Mouse (Mus musculus): ENCODE measurements around the gene Usp4. TPM values are rescaled to one million over a fixed set of nuclear protein-coding genes. Genes with fewer than 3 reads are reported as not detected.
"Not testable (repeated sequence)": the region's sequence is repeated elsewhere in the genome, so short reads cannot be mapped to it uniquely, and the experiment has no call there.

Gene Usp4
- polyA plus RNA-seq, 1 experiment = 100 TPM

GRCm38 (mm10) chr9:108307021-108307807 lies 40.4 kb upstream of the Usp4 start:
- DNase-seq = no peak
- Histone ChIP-seq H3K4me3 (ENCODE audit: control insufficient read depth, insufficient read depth, low read length) (peak overlapping the region; percentile 95), H3K4me1 (replicated peaks; ENCODE audit: control insufficient read depth, insufficient read depth, low read length) (peaks cover 9% of the 10 kb centered on the region), H3K27me3 (ENCODE audit: control insufficient read depth, insufficient read depth, low read length) (no peaks in the 10 kb centered on the region), H3K36me3 (ENCODE audit: control insufficient read depth, insufficient read depth, low read length) (no peaks in the 10 kb centered on the region), H3K27ac (ENCODE audit: control insufficient read depth, insufficient read depth, low read length) (peak overlapping the region; percentile 65)
- TF ChIP-seq POLR2A (IDR thresholded peaks at IDR 0.05; ENCODE audit: control insufficient read depth, extremely low read depth, insufficient read depth, low read length, poor library complexity) (no peak), CTCF (IDR thresholded peaks at IDR 0.05; ENCODE audit: borderline replicate concordance, control insufficient read depth, extremely low read depth, insufficient read depth, low read length, poor library complexity) (no peak)
- 4% methylated on average over 12 of the region's 12 CpGs for WGBS

- WGBS = 61% methylated on average over 2 of the region's 2 CpGs
- Histone ChIP-seq H3K4me3 (ENCODE audit: control insufficient read depth, insufficient read depth, low read length) (no peak overlapping the region), H3K27me3 (ENCODE audit: control insufficient read depth, insufficient read depth, low read length) (no peaks in the 10 kb centered on the region), H3K36me3 (ENCODE audit: control insufficient read depth, insufficient read depth, low read length) (no peaks in the 10 kb centered on the region; the same call in 1 of the 2 replicates), H3K4me1 (replicated peaks; ENCODE audit: control insufficient read depth, insufficient read depth, low read length) (peaks cover 9% of the 10 kb centered on the region), H3K27ac (ENCODE audit: control insufficient read depth, insufficient read depth, low read length) (no peak overlapping the region)
- TF ChIP-seq CTCF (IDR thresholded peaks at IDR 0.05; ENCODE audit: borderline replicate concordance, control insufficient read depth, extremely low read depth, insufficient read depth, low read length, poor library complexity) (no peak), POLR2A (IDR thresholded peaks at IDR 0.05; ENCODE audit: control insufficient read depth, extremely low read depth, insufficient read depth, low read length, poor library complexity) (no peak)
- no peak for DNase-seq
Observed at GRCm38 (mm10) chr9:108308141-108308540, 39.5 kb upstream of the Usp4 start.

- Histone ChIP-seq H3K27ac (ENCODE audit: control insufficient read depth, insufficient read depth, low read length) (no peak overlapping the region), H3K27me3 (ENCODE audit: control insufficient read depth, insufficient read depth, low read length) (no peaks in the 10 kb centered on the region), H3K4me3 (ENCODE audit: control insufficient read depth, insufficient read depth, low read length) (no peak overlapping the region), H3K4me1 (replicated peaks; ENCODE audit: control insufficient read depth, insufficient read depth, low read length) (no peaks in the 10 kb centered on the region), H3K36me3 (ENCODE audit: control insufficient read depth, insufficient read depth, low read length) (peaks cover 28% of the 10 kb centered on the region)
- DNase-seq = no peak
- TF ChIP-seq POLR2A (IDR thresholded peaks at IDR 0.05; ENCODE audit: control insufficient read depth, extremely low read depth, insufficient read depth, low read length, poor library complexity) = no peak
- TF ChIP-seq CTCF (IDR thresholded peaks at IDR 0.05; ENCODE audit: borderline replicate concordance, control insufficient read depth, extremely low read depth, insufficient read depth, low read length, poor library complexity) = no peak
- WGBS = 97% methylated on average over 3 of the region's 3 CpGs
Observed at GRCm38 (mm10) chr9:108317572-108317971, 30.1 kb upstream of the Usp4 start.

GRCm38 (mm10) chr9:108318462-108318861 lies 29.2 kb upstream of the Usp4 start:
- no peaks in the 10 kb centered on the region for H3K27me3 ChIP-seq (ENCODE audit: control insufficient read depth, insufficient read depth, low read length)
- H3K27ac ChIP-seq (ENCODE audit: control insufficient read depth, insufficient read depth, low read length) = no peak overlapping the region
- H3K36me3 ChIP-seq (ENCODE audit: control insufficient read depth, insufficient read depth, low read length) = peaks cover 28% of the 10 kb centered on the region
- TF ChIP-seq POLR2A (IDR thresholded peaks at IDR 0.05; ENCODE audit: control insufficient read depth, extremely low read depth, insufficient read depth, low read length, poor library complexity) (no peak), CTCF (IDR thresholded peaks at IDR 0.05; ENCODE audit: borderline replicate concordance, control insufficient read depth, extremely low read depth, insufficient read depth, low read length, poor library complexity) (no peak)
- H3K4me1 ChIP-seq (replicated peaks; ENCODE audit: control insufficient read depth, insufficient read depth, low read length) = no peaks in the 10 kb centered on the region
- 92% methylated on average over 2 of the region's 2 CpGs for WGBS
- no peak overlapping the region for H3K4me3 ChIP-seq (ENCODE audit: control insufficient read depth, insufficient read depth, low read length)
- DNase-seq = no peak

- H3K36me3 ChIP-seq (ENCODE audit: control insufficient read depth, insufficient read depth, low read length) = peaks cover 35% of the 10 kb centered on the region
- WGBS = 91% methylated on average over 7 of the region's 7 CpGs
- DNase-seq; H3K27ac ChIP-seq (ENCODE audit: control insufficient read depth, insufficient read depth, low read length); H3K27me3 ChIP-seq (ENCODE audit: control insufficient read depth, insufficient read depth, low read length); H3K4me3 ChIP-seq (ENCODE audit: control insufficient read depth, insufficient read depth, low read length); H3K4me1 ChIP-seq (replicated peaks; ENCODE audit: control insufficient read depth, insufficient read depth, low read length): not testable (repeated sequence)
Observed at GRCm38 (mm10) chr9:108322054-108322453, 25.6 kb upstream of the Usp4 start.

- WGBS = 98% methylated on average over 1 of the region's 1 CpGs
- H3K4me3 ChIP-seq (ENCODE audit: control insufficient read depth, insufficient read depth, low read length) = no peak overlapping the region
- H3K36me3 ChIP-seq (ENCODE audit: control insufficient read depth, insufficient read depth, low read length) = peaks cover 56% of the 10 kb centered on the region
- H3K4me1 ChIP-seq (replicated peaks; ENCODE audit: control insufficient read depth, insufficient read depth, low read length) = no peaks in the 10 kb centered on the region
- H3K27ac ChIP-seq (ENCODE audit: control insufficient read depth, insufficient read depth, low read length) = no peak overlapping the region
- no peak for DNase-seq
- H3K27me3 ChIP-seq (ENCODE audit: control insufficient read depth, insufficient read depth, low read length) = no peaks in the 10 kb centered on the region
- TF ChIP-seq POLR2A (IDR thresholded peaks at IDR 0.05; ENCODE audit: control insufficient read depth, extremely low read depth, insufficient read depth, low read length, poor library complexity) = no peak
- TF ChIP-seq CTCF (IDR thresholded peaks at IDR 0.05; ENCODE audit: borderline replicate concordance, control insufficient read depth, extremely low read depth, insufficient read depth, low read length, poor library complexity) = no peak
Observed at GRCm38 (mm10) chr9:108324784-108325183, 22.9 kb upstream of the Usp4 start.

- no peaks in the 10 kb centered on the region for H3K27me3 ChIP-seq (ENCODE audit: control insufficient read depth, insufficient read depth, low read length)
- H3K4me3 ChIP-seq (ENCODE audit: control insufficient read depth, insufficient read depth, low read length) = no peak overlapping the region
- no peak overlapping the region for H3K27ac ChIP-seq (ENCODE audit: control insufficient read depth, insufficient read depth, low read length)
- WGBS = 97% methylated on average over 2 of the region's 2 CpGs
- DNase-seq = no peak
- H3K4me1 ChIP-seq (replicated peaks; ENCODE audit: control insufficient read depth, insufficient read depth, low read length) = no peaks in the 10 kb centered on the region
- H3K36me3 ChIP-seq (ENCODE audit: control insufficient read depth, insufficient read depth, low read length) = peaks cover 61% of the 10 kb centered on the region
- TF ChIP-seq CTCF (IDR thresholded peaks at IDR 0.05; ENCODE audit: borderline replicate concordance, control insufficient read depth, extremely low read depth, insufficient read depth, low read length, poor library complexity) (no peak), POLR2A (IDR thresholded peaks at IDR 0.05; ENCODE audit: control insufficient read depth, extremely low read depth, insufficient read depth, low read length, poor library complexity) (no peak)
Observed at GRCm38 (mm10) chr9:108325811-108326210, 21.8 kb upstream of the Usp4 start.

All from thymus, adult 2 months (tissue).